8 mouse cellular contexts compared by ENCODE assay signal in genomic region chr11:88118817-88119642, GRCm38 (mm10). TPM values are rescaled to one million over a fixed set of nuclear protein-coding genes. Genes with fewer than 3 reads are reported as not detected.
DNase-seq lines count a peak whose midpoint lies in the region; ATAC-seq and TF ChIP-seq lines count a peak whose summit lies in the region.

No protein-coding gene starts in this region.

- WGBS in hindbrain, embryonic 14.5 days = 4% methylated on average over 8 of the region's 8 CpGs
- WGBS in macrophage (ENCODE audit: missing documents) = 85% methylated on average over 7 of the region's 8 CpGs

- no peaks in the 10 kb centered on the region for H3K79me2 ChIP-seq in macrophage (ENCODE audit: inconsistent target)

- H3K36me3 ChIP-seq in hindbrain, embryonic 14.5 days (replicated peaks; ENCODE audit: control insufficient read depth, insufficient read depth) = no peaks in the 10 kb centered on the region
- no peaks in the 10 kb centered on the region for H3K36me3 ChIP-seq in macrophage (ENCODE audit: inconsistent target)

- peak; percentile 28 for ATAC-seq in Patski
- peak; percentile 92 for ATAC-seq in hindbrain, embryonic 14.5 days (ENCODE audit: low FRiP score)

- in situ Hi-C loops in Patski (cut with MboI; ENCODE audit: low pct_unique_long_range_greater_than_20kb) = no loop called here

- H3K27me3 ChIP-seq in Patski = no peaks in the 10 kb centered on the region
- H3K27me3 ChIP-seq in hindbrain, embryonic 14.5 days (ENCODE audit: control insufficient read depth, insufficient read depth, low read length) = no peaks in the 10 kb centered on the region

- H3K27ac ChIP-seq in hindbrain, embryonic 14.5 days = peak overlapping the region; percentile 80
- H3K27ac ChIP-seq in macrophage = 0 out of 2 replicates have a peak overlapping the region, but pooled peaks have one; percentile 77

- CTCF ChIA-PET in Patski (lab: Charles Lee) = interaction anchor here (0.6 to 1.3 kb wide), 3 partner anchors 9 to 491 kb away, joined by 3 read pairs; no protein-coding TSS in a partner anchor

- no peaks in the 10 kb centered on the region for H3K9me3 ChIP-seq in hindbrain, embryonic 14.5 days (ENCODE audit: control insufficient read depth, low read length)

- POLR2A ChIA-PET in Patski (lab: Charles Lee) = no interaction called here

- H3K9ac ChIP-seq in hindbrain, embryonic 14.5 days = peak overlapping the region; percentile 2; the same call in 1 of the 2 replicates

- peak overlapping the region; percentile 15 for H3K4me2 ChIP-seq in hindbrain, embryonic 14.5 days (replicated peaks)

- peaks cover 62% of the 10 kb centered on the region for H3K4me1 ChIP-seq in hindbrain, embryonic 14.5 days (replicated peaks; ENCODE audit: control insufficient read depth, insufficient read depth, low read length)

- no peak for DNase-seq in Patski (ENCODE audit: low read depth, low spot score)
- DNase-seq in cerebellum, postnatal 25 days = peak; percentile 77 to 81
- peak; percentile 91 for DNase-seq in gastrocnemius, adult 18-20 months (ENCODE audit: low spot score)
- DNase-seq in hindbrain, embryonic 14.5 days (ENCODE audit: low spot score) = peak; percentile 70
- peak; percentile 25 to 47 for DNase-seq in left cerebral cortex, adult 18-20 months (ENCODE audit: low spot score in 2 of 2)
- DNase-seq in right cerebral cortex, postnatal 4 days = peak; percentile 41
- no peak for DNase-seq in thymus, postnatal 36 days

- H3K4me3 ChIP-seq in hindbrain, embryonic 14.5 days (replicated peaks; ENCODE audit: low read length) = no peak overlapping the region
- H3K4me3 ChIP-seq in macrophage (ENCODE audit: inconsistent target) = no peak overlapping the region

- TF ChIP-seq CTCF in Patski (IDR thresholded peaks at IDR 0.05) = no peak

RNA-seq across cellular contexts. Expression of gene Cuedc1, which starts 21.2 kb away (rescaled TPM):
- polyA plus RNA-seq in Patski (2021) = 42.0 TPM
- 100 to 1,000 TPM in 1 of 2 experiments, 10 to 100 TPM in 1; 95.6 to 121 TPM for total RNA-seq in gastrocnemius, adult 18-20 months (2021)
- 32.4 and 37.8 TPM in 2 replicates for polyA plus RNA-seq in hindbrain, embryonic 14.5 days (2014; fragmentation: Nextera tagmentation; extraction: Ambion mirVana)
- total RNA-seq in left cerebral cortex, adult 18-20 months (2021) = 10 to 100 TPM; 27.4 to 28.5 TPM
- total RNA-seq in macrophage (2018; cell fraction: chromatin; rRNA removed) = 10 to 100 TPM in 17 of 26 experiments, 1 to 10 TPM in 9; 3.5 to 73.4 (median 15.4) TPM
- 1 to 10 TPM in 22 of 26 experiments, under 1 TPM in 4; 0.48 to 4.6 (median 1.9) TPM for total RNA-seq in macrophage (2018; cell fraction: cytosol; rRNA removed)
- 10 to 100 TPM in 6 of 26 experiments, 1 to 10 TPM in 20; 1.5 to 26.6 (median 5.2) TPM for total RNA-seq in macrophage (2018; cell fraction: nucleus; rRNA removed)
- polyA plus RNA-seq in macrophage (2018) = 0.95 to 2.5 TPM (median 2.2 TPM) in 3 replicates

RNA-seq across cellular contexts. Expression of gene Vezf1, which starts 51.0 kb away (rescaled TPM):
- polyA plus RNA-seq in Patski (2021) (56.7 TPM), macrophage (2018) (12.2 to 18.4 TPM (median 14.4 TPM) in 3 replicates)
- 10 to 100 TPM; 84.6 to 89.9 TPM for total RNA-seq in gastrocnemius, adult 18-20 months (2021)
- 48.3 and 50.2 TPM in 2 replicates for polyA plus RNA-seq in hindbrain, embryonic 14.5 days (2014; fragmentation: Nextera tagmentation; extraction: Ambion mirVana)
- 10 to 100 TPM; 28.1 to 29.4 TPM for total RNA-seq in left cerebral cortex, adult 18-20 months (2021)
- 100 to 1,000 TPM in 2 of 26 experiments, 10 to 100 TPM in 23, 1 to 10 TPM in 1; 9.5 to 112 (median 16.5) TPM for total RNA-seq in macrophage (2018; cell fraction: chromatin; rRNA removed)
- 10 to 100 TPM; 11.5 to 42.6 (median 17.7) TPM for total RNA-seq in macrophage (2018; cell fraction: cytosol; rRNA removed)
- 100 to 1,000 TPM in 2 of 26 experiments, 10 to 100 TPM in 24; 14.5 to 149 (median 23.2) TPM for total RNA-seq in macrophage (2018; cell fraction: nucleus; rRNA removed)

Comparison
In these comparisons a context has a peak if more than half of its experiments do, and no peak if none do; other contexts are left out.
1. DNase-seq: peak in cerebellum, postnatal 25 days (2 of 2), gastrocnemius, adult 18-20 months (single experiment), hindbrain, embryonic 14.5 days (single experiment), left cerebral cortex, adult 18-20 months (2 of 2) and right cerebral cortex, postnatal 4 days (single experiment); none in Patski (single experiment) and thymus, postnatal 36 days (0 of 2).